Mouse (Mus musculus) olfactory bulb, adult 2 months (tissue): ENCODE measurements around the gene Gm49601. TPM values are rescaled to one million over a fixed set of nuclear protein-coding genes. Genes with fewer than 3 reads are reported as not detected.

Experiments
- H3K27ac ChIP-seq: fragments of 200-500 bp; 2 replicates; pipeline ENCODE4 v1.5.1; 2012; ENCODE audit warnings: low read depth, low read length; ENCODE audit not compliant: insufficient read depth
- H3K4me1 ChIP-seq: fragments of 200-500 bp; 2 replicates; pipeline ENCODE4 v1.6.1; 2012; ENCODE audit warnings: low read length; ENCODE audit not compliant: control insufficient read depth, insufficient read depth
- H3K4me3 ChIP-seq: fragments of 200-500 bp; 2 replicates; pipeline ENCODE4 v1.5.1; 2012; ENCODE audit warnings: mild to moderate bottlenecking, low read depth, low read length, moderate library complexity; ENCODE audit not compliant: insufficient read depth
- CTCF ChIP-seq: fragments of 200-500 bp; IDR thresholded peaks from 2 replicates; pipeline ENCODE4 v1.5.1; 2012; ENCODE audit warnings: low read depth, mild to moderate bottlenecking, low read length, moderate library complexity; ENCODE audit not compliant: insufficient read depth
- POLR2A ChIP-seq: fragments of 200-500 bp; IDR thresholded peaks from 2 replicates; pipeline ENCODE4 v1.6.1; 2012; ENCODE audit warnings: mild to moderate bottlenecking, low read depth, low read length, moderate library complexity; ENCODE audit not compliant: insufficient read depth
- WGBS: fragments of 180-500 bp; shearing (Covaris S2); methylation state at CpG from one replicate; pipeline ENCODE4 v1.1.7; 2018; 5-methylcytosine and 5-hydroxymethylcytosine counted together
- polyA plus RNA-seq: library from polyadenylated mRNA; stranded (reverse); fragments of >200 nt; gene quantifications from 2 replicates; pipeline ENCODE4 v1.2.4, GENCODE M21; 2012; ENCODE audit warnings: low replicate concordance; ENCODE audit not compliant: missing spikeins, insufficient read depth, insufficient read length

The Gm49601 gene
- polyA plus RNA-seq, 1 experiment: not detected

DNA sequence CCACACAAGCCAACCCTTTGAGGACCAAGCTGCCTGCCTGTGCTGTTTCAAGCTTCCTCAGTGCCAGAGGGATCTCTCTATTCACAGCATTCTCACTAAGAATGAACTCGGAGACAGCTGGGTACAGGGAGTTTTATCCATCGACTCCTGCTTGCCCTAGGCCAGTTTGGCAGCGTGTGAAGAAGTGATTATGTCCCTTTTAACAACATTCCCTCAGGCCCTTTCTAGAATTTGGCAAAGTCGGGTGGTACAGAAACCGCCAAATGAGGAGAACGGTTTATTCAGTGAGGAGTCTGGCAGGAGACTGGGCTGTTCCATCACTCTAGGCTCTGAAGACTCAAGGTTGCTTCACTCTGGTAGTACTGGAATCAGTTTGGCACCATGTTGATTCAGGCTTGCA is 6.0 kb downstream of the Gm49601 start:
- Histone ChIP-seq H3K27ac (no peak overlapping the region), H3K4me3 (no peak overlapping the region), H3K4me1 (peaks cover 57% of the 10 kb centered on the region)
- TF ChIP-seq POLR2A: no peak
- no peak for TF ChIP-seq CTCF
- WGBS: 52% methylated on average over 6 of the region's 6 CpGs

DNA sequence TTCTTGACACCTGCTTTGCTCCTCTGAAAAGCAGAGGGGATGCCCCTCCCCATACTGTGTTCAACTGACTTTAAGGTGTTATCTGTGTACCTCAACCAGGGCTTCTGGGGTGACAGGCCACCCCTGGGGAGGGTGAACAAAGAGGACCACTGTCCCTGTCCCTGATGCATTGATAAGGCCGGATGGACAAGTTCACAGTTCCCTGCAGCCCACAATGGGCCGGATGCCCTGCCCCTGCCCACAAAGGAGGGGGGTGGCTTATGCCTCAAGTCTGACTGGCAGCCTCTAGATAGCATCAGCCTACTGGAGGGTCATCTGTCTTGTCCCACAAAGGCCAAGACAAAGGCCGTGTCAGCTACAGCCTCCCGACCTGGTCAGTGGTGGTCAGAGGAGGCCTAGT is 7.1 kb downstream of the Gm49601 start:
- Histone ChIP-seq H3K4me1 (peaks cover 46% of the 10 kb centered on the region), H3K4me3 (no peak overlapping the region), H3K27ac (no peak overlapping the region)
- TF ChIP-seq CTCF (no peak), POLR2A (no peak)
- 76% methylated on average over 4 of the region's 4 CpGs for WGBS

DNA sequence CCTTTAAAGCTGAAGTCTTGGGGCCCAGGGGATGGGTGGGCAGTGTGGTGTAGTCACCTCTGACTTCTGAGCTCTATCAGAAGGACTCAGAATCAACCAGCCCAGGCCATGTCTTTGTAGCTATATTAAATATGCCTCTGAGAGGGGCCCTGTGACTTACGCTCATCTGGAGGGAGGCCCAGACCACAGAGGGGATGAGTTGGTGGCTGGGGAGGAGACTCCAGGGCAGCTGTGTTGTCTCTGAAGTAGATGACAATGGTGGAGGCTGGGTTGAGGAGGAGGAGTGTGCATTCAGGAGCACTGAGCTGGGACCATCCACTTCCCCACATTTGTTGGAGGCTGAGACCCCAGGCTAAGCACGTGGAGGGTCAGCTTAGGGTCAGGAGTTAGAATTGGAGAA is 7.9 kb downstream of the Gm49601 start:
- TF ChIP-seq CTCF (no peak), POLR2A (no peak)
- peaks cover 39% of the 10 kb centered on the region for H3K4me1 ChIP-seq
- H3K27ac ChIP-seq: no peak overlapping the region
- H3K4me3 ChIP-seq: no peak overlapping the region
- WGBS: 42% methylated on average over 2 of the region's 2 CpGs

DNA sequence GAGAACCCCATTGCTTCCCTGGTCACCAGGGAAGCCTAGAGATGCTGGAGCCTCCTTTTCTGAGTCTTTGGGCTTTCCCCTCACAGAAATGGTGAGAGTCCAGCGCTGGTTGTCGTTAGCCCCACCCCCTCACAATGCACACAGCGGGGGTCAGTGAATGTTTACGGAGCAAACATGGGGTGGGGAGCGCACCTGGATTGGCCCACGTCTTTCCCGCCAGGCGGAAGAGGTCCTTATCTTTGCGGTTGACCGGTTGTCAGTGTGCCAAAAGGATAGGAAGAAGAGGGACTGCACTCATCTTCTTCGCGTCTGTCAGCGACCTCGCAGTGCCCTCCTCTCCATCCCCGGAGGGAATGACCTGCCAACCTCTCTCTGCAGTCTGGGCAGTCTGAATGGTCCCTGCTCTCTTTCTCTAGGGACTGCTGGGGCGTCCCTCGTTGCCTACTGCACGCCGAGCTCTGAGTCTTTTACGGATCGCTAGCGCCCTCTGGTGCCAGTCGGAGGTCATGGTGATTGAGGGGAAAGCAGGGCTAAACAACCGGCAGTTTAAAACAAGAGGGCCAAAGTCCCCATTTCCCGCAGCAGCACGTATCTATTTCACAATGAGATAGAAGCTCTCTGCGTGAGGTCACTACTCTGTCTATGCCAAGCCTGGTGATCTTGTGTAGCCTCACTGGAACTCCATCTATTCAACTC is 8.7 kb downstream of the Gm49601 start:
- 2% methylated on average over 27 of the region's 27 CpGs for WGBS
- TF ChIP-seq CTCF (peak; percentile 89), POLR2A (no peak)
- Histone ChIP-seq H3K27ac (no peak overlapping the region), H3K4me1 (peaks cover 31% of the 10 kb centered on the region), H3K4me3 (peak overlapping the region; percentile 34)

DNA sequence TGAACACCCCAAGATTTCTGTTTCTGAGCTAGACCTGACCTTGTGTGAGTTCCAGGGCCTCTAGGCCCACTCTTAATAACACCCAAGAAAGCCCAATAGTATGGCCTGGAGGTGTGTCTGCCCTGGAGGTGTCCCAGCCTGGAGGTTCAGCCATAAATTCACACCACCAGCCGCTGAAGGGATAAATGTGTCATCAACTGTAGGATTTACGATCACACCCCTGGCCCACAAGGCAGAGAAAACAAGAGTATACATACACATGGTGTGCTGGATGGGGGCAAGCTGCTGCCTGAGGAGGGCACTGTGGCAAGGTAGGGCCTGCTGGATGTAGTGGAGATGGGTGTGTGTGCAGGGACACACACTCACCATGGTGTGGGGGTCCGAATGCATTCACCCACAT is 12.9 kb downstream of the Gm49601 start:
- no peak for TF ChIP-seq CTCF
- TF ChIP-seq POLR2A: no peak
- H3K4me3 ChIP-seq: no peak overlapping the region
- 95% methylated on average over 3 of the region's 3 CpGs for WGBS
- H3K27ac ChIP-seq: no peak overlapping the region
- peaks cover 7% of the 10 kb centered on the region for H3K4me1 ChIP-seq

DNA sequence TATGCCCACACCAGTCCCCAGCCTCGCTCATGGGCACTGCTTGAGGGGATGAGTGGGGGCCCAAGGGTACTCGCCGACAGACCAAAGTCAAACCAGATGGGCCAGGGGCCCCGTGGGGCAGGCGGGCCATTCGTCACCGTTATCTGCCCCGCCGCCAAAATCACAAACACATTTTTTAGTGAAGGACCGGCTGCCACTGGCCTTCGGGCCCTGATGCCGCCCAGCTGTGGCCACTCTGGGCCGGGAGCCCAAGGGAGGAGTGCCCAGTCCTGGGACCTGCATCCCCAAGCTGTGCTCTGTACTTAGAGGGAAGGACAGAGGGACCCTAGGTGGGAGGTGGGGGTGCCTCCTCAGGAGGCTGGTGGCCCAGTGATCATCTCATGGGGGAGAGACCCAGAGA is 14.5 kb downstream of the Gm49601 start:
- WGBS: 88% methylated on average over 13 of the region's 13 CpGs
- H3K4me3 ChIP-seq: no peak overlapping the region
- no peak overlapping the region for H3K27ac ChIP-seq
- no peaks in the 10 kb centered on the region for H3K4me1 ChIP-seq
- TF ChIP-seq POLR2A: no peak
- no peak for TF ChIP-seq CTCF

DNA sequence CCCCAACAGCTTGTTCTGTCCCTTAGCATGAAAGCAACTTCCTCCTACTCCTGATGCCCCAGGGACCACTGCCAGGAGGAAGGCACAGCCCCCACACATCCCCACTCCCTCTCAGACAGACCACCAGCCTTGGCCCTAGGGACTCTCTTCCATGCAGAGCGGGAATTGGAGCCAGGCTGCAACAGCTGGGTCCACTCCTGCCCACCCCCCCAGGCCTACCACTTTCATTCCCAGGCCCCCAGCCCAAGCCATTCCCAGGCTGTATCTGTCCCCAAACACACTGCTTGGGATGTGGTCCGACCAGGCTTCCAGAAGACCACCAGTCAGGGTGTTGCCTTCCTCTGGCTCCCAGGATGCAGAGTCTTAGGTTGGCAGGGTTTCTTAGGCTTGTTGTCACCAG is 17.1 kb downstream of the Gm49601 start:
- no peak overlapping the region for H3K4me3 ChIP-seq
- TF ChIP-seq CTCF (no peak), POLR2A (no peak)
- H3K27ac ChIP-seq: no peak overlapping the region
- 90% methylated on average over 2 of the region's 2 CpGs for WGBS
- no peaks in the 10 kb centered on the region for H3K4me1 ChIP-seq

DNA sequence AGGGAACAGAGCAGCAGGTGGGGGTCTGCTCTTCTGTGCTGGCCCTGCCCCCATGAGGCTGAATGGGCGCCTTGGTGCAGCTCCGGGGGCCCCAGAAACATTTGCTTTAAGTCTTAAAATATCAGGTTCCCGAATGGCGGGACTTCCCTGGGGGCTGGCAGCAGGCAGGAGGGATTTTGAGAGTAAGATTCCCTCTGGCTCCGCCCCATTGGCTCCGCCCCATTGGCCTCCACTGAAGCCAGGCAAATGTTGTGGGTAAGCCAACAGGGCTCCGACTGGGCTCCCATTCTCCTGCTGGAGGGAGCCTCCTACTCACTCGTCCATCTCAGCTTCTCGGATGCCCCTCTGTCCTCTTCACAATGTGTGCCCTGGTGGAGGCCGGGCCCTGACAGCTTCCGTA is 18.0 kb downstream of the Gm49601 start:
- TF ChIP-seq POLR2A (no peak), CTCF (no peak)
- no peak overlapping the region for H3K4me3 ChIP-seq
- 24% methylated on average over 11 of the region's 11 CpGs for WGBS
- H3K4me1 ChIP-seq: no peaks in the 10 kb centered on the region
- H3K27ac ChIP-seq: no peak overlapping the region

DNA sequence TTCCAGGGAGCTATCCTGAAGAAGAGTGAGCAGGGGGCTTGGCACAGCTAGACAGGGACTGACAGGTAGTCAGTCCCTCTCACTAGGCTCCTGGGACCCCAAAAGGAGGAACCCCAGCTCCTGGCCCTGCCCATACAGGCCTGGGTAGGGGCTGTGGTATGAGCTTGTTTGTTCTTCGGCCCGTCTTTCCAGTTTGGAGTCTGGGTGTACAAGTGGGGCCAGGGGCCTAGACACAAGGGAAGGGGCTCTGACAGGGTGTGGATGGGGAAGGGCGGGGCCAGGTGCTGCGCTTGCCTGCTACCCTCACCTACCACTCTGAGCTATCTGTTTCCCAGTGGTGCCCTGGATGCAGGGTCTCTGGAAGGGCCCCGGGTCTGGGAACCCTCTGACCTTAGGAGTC is 20.5 kb downstream of the Gm49601 start:
- no peaks in the 10 kb centered on the region for H3K4me1 ChIP-seq
- H3K27ac ChIP-seq: no peak overlapping the region
- no peak for TF ChIP-seq CTCF
- WGBS: 90% methylated on average over 5 of the region's 5 CpGs
- H3K4me3 ChIP-seq: no peak overlapping the region

DNA sequence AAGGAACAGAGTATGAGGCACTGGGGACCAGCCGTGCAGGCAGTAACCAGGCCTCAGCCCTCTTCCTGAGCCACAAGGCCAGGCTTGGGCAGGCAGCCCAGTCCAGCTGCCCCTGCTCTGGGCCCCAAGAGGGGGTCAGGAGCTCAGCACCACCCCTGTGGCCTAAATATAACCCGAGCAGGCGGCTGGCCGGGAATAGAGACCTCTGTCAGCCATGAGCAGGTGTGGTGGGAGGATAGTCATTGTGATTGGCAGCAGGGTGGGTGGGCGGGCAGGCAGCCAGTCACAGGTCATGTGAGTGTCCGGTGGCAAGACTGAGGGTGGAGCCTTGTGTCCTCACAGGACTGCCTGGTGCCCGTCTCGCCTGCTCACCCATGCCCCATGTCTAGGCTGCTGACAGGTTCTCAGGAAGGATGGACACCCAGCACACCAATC is 21.9 kb downstream of the Gm49601 start:
- Histone ChIP-seq H3K4me1 (no peaks in the 10 kb centered on the region), H3K27ac (no peak overlapping the region), H3K4me3 (no peak overlapping the region)
- no peak for TF ChIP-seq POLR2A
- WGBS: 72% methylated on average over 8 of the region's 8 CpGs
